Mouse (Mus musculus) forebrain, embryonic 16.5 days (tissue): ENCODE measurements at regions not wholly inside any gene's neighbourhood (a gene's known extent, or its start where the extent isn't known, plus 50 kb on each side); places are given as distances from the start of the nearest gene placed in this dataset.

Experiments used
- ATAC-seq: fragments of 200-750 bp; cut with Nextera tagmentation; 2 replicates; pipeline ENCODE4 v1.8.0; 2017; ENCODE audit warnings: mild to moderate bottlenecking, moderate library complexity
- H3K27ac ChIP-seq: fragments of 300-500 bp; sonication (generic); 2 replicates; pipeline ENCODE4 v1.5.1; 2014; ENCODE audit warnings: low read length, control low read depth
- H3K27me3 ChIP-seq: fragments of 300-500 bp; sonication (generic); replicated peaks from 2 replicates; pipeline ENCODE4 v1.6.1; 2014; ENCODE audit warnings: low read length; ENCODE audit not compliant: control insufficient read depth, insufficient read depth
- H3K36me3 ChIP-seq: fragments of 300-500 bp; sonication (generic); 2 replicates; pipeline ENCODE4 v1.6.1; 2014; ENCODE audit not compliant: control insufficient read depth, insufficient read depth
- H3K4me1 ChIP-seq: fragments of 300-500 bp; sonication (generic); replicated peaks from 2 replicates; pipeline ENCODE4 v1.6.1; 2014; ENCODE audit warnings: low read length; ENCODE audit not compliant: control insufficient read depth, insufficient read depth
- H3K4me2 ChIP-seq: fragments of 300-500 bp; sonication (generic); 2 replicates; pipeline ENCODE4 v1.6.1; 2014; ENCODE audit warnings: mild to moderate bottlenecking, low read length, control low read depth
- H3K4me3 ChIP-seq: fragments of 300-500 bp; sonication (generic); replicated peaks from 2 replicates; pipeline ENCODE4 v1.5.1; 2014; ENCODE audit warnings: mild to moderate bottlenecking, low read length, control low read depth
- H3K9ac ChIP-seq: fragments of 300-500 bp; sonication (generic); replicated peaks from 2 replicates; pipeline ENCODE4 v1.6.1; 2014; ENCODE audit warnings: low read depth, low read length, control low read depth
- H3K9me3 ChIP-seq: fragments of 300-500 bp; sonication (generic); 2 replicates; pipeline ENCODE4 v1.6.1; 2016; ENCODE audit warnings: low read length; ENCODE audit not compliant: control insufficient read depth
- WGBS: fragments of 180-500 bp; shearing (Covaris S2); extraction: QIAGEN DNeasy Blood & Tissue Kit; methylation state at CpG from one replicate; pipeline ENCODE4 v1.1.7; 2014; 5-methylcytosine and 5-hydroxymethylcytosine counted together

- Histone ChIP-seq H3K4me3 (no peak overlapping the region), H3K36me3 (no peaks in the 10 kb centered on the region), H3K27ac (no peak overlapping the region), H3K4me1 (peaks cover 12% of the 10 kb centered on the region), H3K9ac (no peak overlapping the region), H3K9me3 (no peaks in the 10 kb centered on the region), H3K4me2 (no peak overlapping the region), H3K27me3 (peaks cover 3% of the 10 kb centered on the region; the same call in 1 of the 2 replicates)
- no peak for ATAC-seq
- WGBS, result 90% methylated on average over 4 of the region's 4 CpGs
Observed at GRCm38 (mm10) chr1:80036436-80036835, 175.5 kb upstream of the Serpine2 start.

DNA sequence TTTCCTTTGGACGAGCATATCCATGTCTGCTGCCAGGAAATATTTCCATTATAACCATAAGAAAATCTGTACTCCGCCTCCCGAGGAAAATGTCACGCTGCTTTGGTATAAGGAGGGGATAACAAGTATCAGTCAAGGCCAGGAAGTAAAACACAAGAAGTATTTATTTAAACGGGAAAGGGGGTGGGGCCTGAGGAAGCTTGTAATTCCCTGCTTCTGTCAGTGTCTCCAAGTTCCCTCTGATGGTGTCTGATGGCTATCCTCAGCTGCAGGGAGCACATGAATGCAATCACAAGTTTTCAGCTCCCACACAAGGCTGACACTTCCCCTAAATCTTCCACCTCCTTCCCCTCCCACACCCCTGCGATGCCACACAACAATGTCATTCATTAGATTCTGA is 172.5 kb upstream of the Serpine2 start:
- peaks cover 3% of the 10 kb centered on the region; the same call in 1 of the 2 replicates for H3K27me3 ChIP-seq
- H3K36me3 ChIP-seq, result no peaks in the 10 kb centered on the region
- H3K27ac ChIP-seq, result no peak overlapping the region
- peaks cover 12% of the 10 kb centered on the region for H3K4me1 ChIP-seq
- peak; percentile 54 for ATAC-seq
- H3K4me3 ChIP-seq, result no peak overlapping the region
- no peak overlapping the region for H3K9ac ChIP-seq
- no peaks in the 10 kb centered on the region for H3K9me3 ChIP-seq
- H3K4me2 ChIP-seq, result peak overlapping the region; percentile 10; the same call in 1 of the 2 replicates
- 13% methylated on average over 6 of the region's 6 CpGs for WGBS

DNA sequence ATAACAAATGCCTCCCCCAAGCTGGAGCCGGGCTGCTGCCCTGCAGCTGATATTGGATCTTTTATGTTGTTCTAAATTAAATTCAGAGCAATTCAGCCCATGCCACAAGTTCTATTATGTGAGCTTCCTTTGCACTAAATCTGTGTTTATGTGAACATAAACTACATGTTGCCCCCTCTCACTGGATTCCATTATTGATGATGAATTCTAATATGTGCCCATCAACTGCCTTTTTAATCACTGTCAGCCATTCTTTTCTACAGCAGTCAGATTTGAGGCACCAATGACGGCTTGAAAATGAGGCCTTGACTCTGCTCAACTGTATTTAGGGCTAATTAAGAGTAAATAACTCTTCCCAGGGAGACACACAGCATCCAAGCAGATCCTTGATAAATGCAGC is 172.1 kb upstream of the Serpine2 start:
- Histone ChIP-seq H3K4me2 (peak overlapping the region; percentile 10; the same call in 1 of the 2 replicates), H3K4me3 (no peak overlapping the region), H3K9me3 (no peaks in the 10 kb centered on the region), H3K4me1 (peaks cover 12% of the 10 kb centered on the region), H3K27ac (no peak overlapping the region), H3K36me3 (no peaks in the 10 kb centered on the region), H3K9ac (no peak overlapping the region), H3K27me3 (peaks cover 3% of the 10 kb centered on the region; the same call in 1 of the 2 replicates)
- WGBS, result 2% methylated on average over 2 of the region's 2 CpGs
- ATAC-seq, result peak; percentile 82

DNA sequence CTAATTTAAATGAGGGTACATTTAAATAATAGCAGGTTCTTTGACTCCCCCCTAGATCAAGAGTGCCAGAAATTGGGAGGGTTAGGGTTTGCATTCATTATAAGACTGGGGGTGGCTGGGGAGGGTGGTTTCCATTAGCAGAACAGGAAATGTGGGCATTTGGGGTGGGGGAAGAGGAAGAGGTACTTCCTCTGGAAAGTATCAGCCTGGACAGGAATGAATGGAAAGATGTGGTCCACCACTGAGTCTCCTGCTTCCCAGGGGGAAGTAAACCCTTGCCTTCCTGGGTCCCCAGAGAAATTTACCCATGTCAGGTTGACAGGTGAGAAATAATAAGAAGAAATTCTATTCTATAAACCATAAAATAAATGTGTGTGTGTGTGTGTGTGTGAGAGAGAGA is 171.5 kb upstream of the Serpine2 start:
- Histone ChIP-seq H3K36me3 (no peaks in the 10 kb centered on the region), H3K9ac (no peak overlapping the region), H3K9me3 (no peaks in the 10 kb centered on the region), H3K4me1 (peaks cover 12% of the 10 kb centered on the region), H3K27me3 (peaks cover 3% of the 10 kb centered on the region; the same call in 1 of the 2 replicates), H3K27ac (no peak overlapping the region), H3K4me3 (no peak overlapping the region), H3K4me2 (no peak overlapping the region)
- peak; percentile 34 for ATAC-seq

GRCm38 (mm10) chr1:80030635-80031034 is 169.7 kb upstream of the Serpine2 start:
- H3K36me3 ChIP-seq, result no peaks in the 10 kb centered on the region
- no peak overlapping the region for H3K4me2 ChIP-seq
- no peak overlapping the region for H3K27ac ChIP-seq
- whole genome bisulfite sequencing, result 91% methylated on average over 1 of the region's 1 CpGs
- H3K4me1 ChIP-seq, result peaks cover 12% of the 10 kb centered on the region
- no peak overlapping the region for H3K9ac ChIP-seq
- H3K9me3 ChIP-seq, result no peaks in the 10 kb centered on the region
- ATAC-seq, result no peak
- H3K27me3 ChIP-seq, result no peaks in the 10 kb centered on the region
- no peak overlapping the region for H3K4me3 ChIP-seq

- Histone ChIP-seq H3K9me3 (no peaks in the 10 kb centered on the region), H3K4me3 (no peak overlapping the region), H3K27me3 (no peaks in the 10 kb centered on the region), H3K27ac (no peak overlapping the region), H3K4me1 (peaks cover 12% of the 10 kb centered on the region), H3K9ac (no peak overlapping the region), H3K36me3 (no peaks in the 10 kb centered on the region), H3K4me2 (no peak overlapping the region)
- 84% methylated on average over 3 of the region's 3 CpGs for WGBS
- no peak for ATAC-seq
Observed at GRCm38 (mm10) chr1:80030224-80030623, 169.2 kb upstream of the Serpine2 start.

- no peaks in the 10 kb centered on the region for H3K4me1 ChIP-seq
- H3K9me3 ChIP-seq, result no peaks in the 10 kb centered on the region
- no peaks in the 10 kb centered on the region for H3K36me3 ChIP-seq
- 92% methylated on average over 4 of the region's 4 CpGs for WGBS
- H3K4me3 ChIP-seq, result no peak overlapping the region
- no peak overlapping the region for H3K9ac ChIP-seq
- H3K27ac ChIP-seq, result no peak overlapping the region
- no peaks in the 10 kb centered on the region for H3K27me3 ChIP-seq
- ATAC-seq, result no peak
- no peak overlapping the region for H3K4me2 ChIP-seq
Observed at GRCm38 (mm10) chr1:80025863-80026616, 165.1 kb upstream of the Serpine2 start.

GRCm38 (mm10) chr1:80023518-80024095 is 162.6 kb upstream of the Serpine2 start:
- no peak for ATAC-seq
- WGBS, result 81% methylated on average over 6 of the region's 6 CpGs
- Histone ChIP-seq H3K9ac (no peak overlapping the region), H3K9me3 (no peaks in the 10 kb centered on the region), H3K27me3 (no peaks in the 10 kb centered on the region), H3K4me3 (no peak overlapping the region), H3K36me3 (no peaks in the 10 kb centered on the region), H3K4me1 (no peaks in the 10 kb centered on the region), H3K4me2 (no peak overlapping the region), H3K27ac (no peak overlapping the region)

DNA sequence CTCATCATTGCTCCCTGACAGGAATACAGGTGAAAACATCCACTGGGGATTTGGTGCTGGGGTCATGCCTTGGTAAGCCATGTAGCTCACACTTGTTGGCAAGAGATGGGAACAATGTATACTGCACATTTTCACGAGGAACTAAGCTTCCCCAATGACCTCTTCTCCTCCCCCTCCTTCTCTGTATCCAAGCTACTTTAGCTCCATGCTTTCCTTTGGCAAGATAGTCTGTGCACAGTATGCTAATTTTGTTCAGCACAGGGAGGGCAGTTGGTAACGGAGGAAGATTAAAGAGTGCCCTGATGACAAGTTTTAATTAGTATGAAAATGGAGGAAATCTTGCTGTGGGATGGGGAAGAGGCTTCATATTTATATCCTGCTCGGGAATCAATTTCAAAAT is 160.9 kb upstream of the Serpine2 start:
- H3K27me3 ChIP-seq, result no peaks in the 10 kb centered on the region
- 33% methylated on average over 3 of the region's 3 CpGs for WGBS
- no peaks in the 10 kb centered on the region for H3K36me3 ChIP-seq
- H3K27ac ChIP-seq, result no peak overlapping the region
- H3K4me3 ChIP-seq, result no peak overlapping the region
- H3K9ac ChIP-seq, result no peak overlapping the region
- no peaks in the 10 kb centered on the region for H3K4me1 ChIP-seq
- no peak overlapping the region for H3K4me2 ChIP-seq
- no peaks in the 10 kb centered on the region for H3K9me3 ChIP-seq
- no peak; the same call in 1 of the 2 replicates for ATAC-seq
